Mouse (Mus musculus) embryonic stem cell, embryonic (primary cell): Measurements from ENCODE around the gene Tex30.
"Not testable (repeated sequence)": the region's sequence is repeated elsewhere in the genome, so short reads cannot be mapped to it uniquely, and the experiment has no call there.

Experiments
- CTCF ChIA-PET, 4 experiments: fragments of 300-600 bp in 2 of 4; fragments of 350-600 bp in 2 of 4; sonication (Branson Sonifier 250); formaldehyde crosslinking; loops; one replicate each; lab custom pipeline; 2022; ENCODE audit warnings: inconsistent platforms in 2 of 4; lab: Charles Lee
- POLR2A ChIA-PET, 4 experiments: fragments of 300-600 bp in 2 of 4; fragments of 350-600 bp in 2 of 4; sonication (Branson Sonifier 250); formaldehyde crosslinking; loops; one replicate each; lab custom pipeline; 2022; ENCODE audit warnings: antibody characterized with exemption in 4 of 4, inconsistent platforms in 1 of 4; lab: Charles Lee

Tex30 gene

DNA sequence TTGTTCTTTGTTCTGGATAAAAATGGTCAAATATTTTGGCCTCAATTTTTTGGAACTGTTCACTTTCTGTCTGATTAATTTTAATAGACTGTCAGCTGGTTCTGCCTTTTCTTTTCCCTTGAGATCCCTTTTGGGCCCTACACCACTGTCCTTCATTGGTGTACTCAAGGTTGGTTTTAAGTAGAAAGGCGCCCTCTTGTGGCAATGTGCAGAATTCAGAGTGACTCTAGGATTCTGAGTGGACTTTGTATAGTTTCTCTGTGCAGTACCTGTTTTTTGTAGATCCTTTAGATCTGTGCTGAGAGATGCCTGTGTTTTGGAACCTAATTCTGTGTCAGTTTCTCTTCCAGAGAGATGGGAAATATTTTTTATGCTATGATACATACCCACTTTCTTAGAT is 37.6 kb downstream of the Tex30 start:
- CTCF ChIA-PET: interaction anchor here in 3 of 4 experiments (0.7 to 1.4 kb wide), 6 partner anchors 162 to 1007 kb away, joined by 3 to 6 read pairs (median 4); no protein-coding TSS in a partner anchor

GRCm38 (mm10) chr1:44063439-44063838 is 38.8 kb downstream of the Tex30 start:
- ChIA-PET POLR2A (no interaction called here), CTCF (interaction anchor here (0.9 to 1.4 kb wide), 6 partner anchors 39 to 303 kb away, joined by 3 to 6 read pairs (median 4); no protein-coding TSS in a partner anchor)

More for the DNA sequence above, 37.6 kb downstream of the Tex30 start:
- POLR2A ChIA-PET: no interaction called here

DNA sequence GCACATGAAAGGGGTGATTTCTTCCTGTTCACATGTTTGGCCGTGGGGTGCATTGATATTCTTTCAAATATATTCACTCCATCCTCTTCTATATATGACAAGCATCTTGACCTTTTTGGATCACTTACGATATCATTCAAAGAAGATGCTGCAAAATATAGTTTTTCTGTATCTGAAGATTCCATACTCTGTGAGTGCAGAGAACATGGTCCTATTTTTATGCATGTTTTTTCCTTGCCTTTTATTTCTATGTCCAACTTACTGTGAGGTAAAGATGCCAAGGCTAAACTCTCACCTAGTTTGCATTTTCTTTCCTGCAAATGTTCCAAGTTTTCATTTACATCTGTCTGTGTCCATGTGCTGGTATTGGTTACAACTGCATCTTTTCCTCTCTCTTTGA is 40.4 kb downstream of the Tex30 start, which contains the start of gene Gm8251:
Gm8251 (minus strand) TSS at position 101 of the 400 bp plus-strand sequence.
- CTCF ChIA-PET: no interaction called here
- POLR2A ChIA-PET: no interaction called here

DNA sequence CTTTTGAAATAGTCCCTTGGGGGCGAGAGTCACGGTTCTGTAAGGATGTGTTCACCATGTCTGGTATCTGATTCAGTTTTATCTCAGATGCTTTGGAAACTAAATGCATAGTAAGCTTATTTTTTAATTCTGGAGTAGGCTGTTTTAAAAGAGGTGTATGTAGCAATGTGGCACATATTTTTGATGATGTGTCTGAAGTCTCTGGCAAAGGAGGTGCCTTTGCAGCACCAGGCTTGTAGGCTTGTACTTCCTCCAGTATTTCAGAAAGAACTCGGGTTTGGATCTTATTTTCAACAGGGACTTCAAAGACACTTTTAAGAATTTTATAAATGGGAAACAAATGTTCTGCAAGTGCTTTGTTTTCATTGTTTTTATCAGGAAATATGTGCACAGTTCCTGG is 44.4 kb downstream of the Tex30 start:
- ChIA-PET CTCF (no interaction called here), POLR2A (no interaction called here)

GRCm38 (mm10) chr1:44046556-44046955 is 55.7 kb downstream of the Tex30 start:
- ChIA-PET POLR2A (interaction anchor here in 1 of 4 experiments (0.6 kb wide), 1 partner anchor 486 kb away, joined by 3 read pairs; no protein-coding TSS in a partner anchor), CTCF (no interaction called here)

DNA sequence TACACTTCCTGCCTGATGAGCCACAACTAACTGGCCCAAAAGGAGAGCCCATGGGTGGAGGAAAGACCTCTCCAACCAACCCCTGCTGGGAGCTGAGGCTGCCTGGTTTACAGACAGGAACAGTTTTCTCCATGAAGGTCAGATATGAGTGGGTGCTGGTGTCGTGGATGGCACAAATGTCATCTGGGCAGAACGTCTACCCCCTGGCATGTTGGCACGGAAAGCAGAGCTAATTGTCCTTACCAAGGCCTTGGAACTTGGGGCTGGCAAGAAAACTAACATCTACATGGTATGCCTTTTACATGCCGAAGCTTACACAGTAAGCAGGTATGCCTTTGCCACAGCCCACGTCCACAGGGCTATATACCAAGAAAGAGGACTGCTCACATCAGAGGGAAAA is 56.6 kb downstream of the Tex30 start:
- CTCF ChIA-PET: not testable (repeated sequence)
- POLR2A ChIA-PET: interaction anchor here in 1 of 4 experiments (1.0 kb wide), 1 partner anchor 14 kb away, joined by 3 read pairs; no protein-coding TSS in a partner anchor

GRCm38 (mm10) chr1:44042555-44042915 is 59.7 kb downstream of the Tex30 start:
- POLR2A ChIA-PET: interaction anchor here in 3 of 4 experiments (0.8 to 1.5 kb wide), 4 partner anchors 16 to 140 kb away, joined by 3 to 5 read pairs (median 4); partner anchors contain the start of genes Tex30 (in 1 of the 3) and Tpp2 (in 1 of the 3)
- CTCF ChIA-PET: interaction anchor here in 3 of 4 experiments (0.7 to 2.7 kb wide), 9 partner anchors 14 to 431 kb away, joined by 3 to 19 read pairs (median 3); no protein-coding TSS in a partner anchor

DNA sequence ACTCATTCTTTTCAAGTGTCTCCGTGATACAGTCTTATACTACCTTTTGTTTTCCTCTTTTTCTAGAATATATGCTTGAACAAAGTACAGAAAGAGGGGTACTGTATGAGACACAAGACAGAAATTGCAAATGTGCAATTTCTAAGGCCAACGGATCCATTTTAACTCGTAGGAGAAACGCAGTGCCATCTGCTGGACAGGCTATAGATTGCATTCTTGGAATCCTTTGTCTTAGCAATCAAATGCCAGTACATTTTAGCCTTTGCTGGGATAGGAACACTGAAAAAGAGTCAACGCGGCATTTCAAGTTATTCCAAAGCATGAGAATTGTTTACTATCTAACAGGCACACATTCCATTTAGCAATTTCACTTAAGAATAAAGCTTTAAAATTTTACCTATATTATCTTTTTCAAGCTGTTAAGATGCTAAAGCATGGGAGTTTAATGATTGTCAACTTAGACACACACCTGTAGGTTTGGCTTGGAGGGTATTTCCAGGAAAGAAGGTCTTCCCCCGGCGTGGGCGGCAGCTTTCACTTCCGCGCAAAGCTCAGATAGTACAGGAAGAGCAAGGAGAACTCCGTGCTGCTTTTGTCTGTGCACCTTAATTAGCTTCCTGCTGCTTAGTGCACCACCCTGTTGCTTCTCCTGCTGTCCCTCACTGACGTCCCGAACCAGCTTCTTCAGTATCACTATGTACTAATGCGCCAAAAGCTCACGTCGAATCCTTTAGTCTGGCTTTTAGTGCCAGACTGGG is 60.3 kb downstream of the Tex30 start:
- CTCF ChIA-PET: interaction anchor here in 3 of 4 experiments (0.7 to 2.7 kb wide), 9 partner anchors 13 to 431 kb away, joined by 3 to 19 read pairs (median 3); no protein-coding TSS in a partner anchor
- POLR2A ChIA-PET: interaction anchor here in 3 of 4 experiments (0.5 to 1.5 kb wide), 5 partner anchors 15 to 139 kb away, joined by 3 to 5 read pairs (median 3); partner anchors contain the start of genes Tex30 (in 1 of the 3) and Tpp2 (in 1 of the 3)
